Mouse (Mus musculus) G1E (cell line): ENCODE measurements around the gene Ugt1a1. TPM values are rescaled to one million over a fixed set of nuclear protein-coding genes. Genes with fewer than 3 reads are reported as not detected.

Experiments
- ATAC-seq: 2 replicates; pipeline ENCODE4 v1.8.0; 2016; ENCODE audit warnings: mild to moderate bottlenecking; ENCODE audit not compliant: insufficient number of reproducible peaks, poor library complexity, low FRiP score, severe bottlenecking; ENCODE audit errors: extremely low read depth
- DNase-seq: peaks from one replicate; pipeline ENCODE4 v3.0.0; 2012; ENCODE audit warnings: low spot score
- H3K27me3 ChIP-seq: 2 replicates; pipeline ENCODE4 v1.6.1; 2012; ENCODE audit warnings: mild to moderate bottlenecking, low read length, inconsistent platforms; ENCODE audit not compliant: insufficient read depth
- H3K36me3 ChIP-seq: replicated peaks from 2 replicates; pipeline ENCODE3; 2012; ENCODE audit warnings: mild to moderate bottlenecking, inconsistent platforms
- H3K4me1 ChIP-seq: 2 replicates; pipeline ENCODE4 v1.6.1; 2012; ENCODE audit warnings: low read depth, low read length, inconsistent platforms, mixed read lengths; ENCODE audit not compliant: insufficient read depth
- H3K4me3 ChIP-seq: 2 replicates; pipeline ENCODE4 v1.5.1; 2012; ENCODE audit warnings: low read depth, mild to moderate bottlenecking, inconsistent platforms, low read length, moderate library complexity, mixed read lengths
- H3K9me3 ChIP-seq: replicated peaks from 2 replicates; pipeline ENCODE4 v1.6.1; 2012; ENCODE audit warnings: inconsistent platforms
- CTCF ChIP-seq: IDR thresholded peaks from 2 replicates; pipeline ENCODE4 v1.5.1; 2012; ENCODE audit warnings: low read depth, low read length, inconsistent platforms, mixed read lengths
- GATA2 ChIP-seq: IDR thresholded peaks from 2 replicates; pipeline ENCODE4 v1.6.1; 2012; ENCODE audit warnings: low read depth, low read length, inconsistent platforms, borderline replicate concordance
- POLR2AphosphoS5 ChIP-seq: IDR thresholded peaks from 2 replicates; pipeline ENCODE4 v1.6.1; 2012; ENCODE audit warnings: low read depth, low read length, inconsistent platforms; ENCODE audit not compliant: insufficient replicate concordance
- TAL1 ChIP-seq: conservative IDR thresholded peaks from 2 replicates; pipeline ENCODE4 v1.6.1; 2012; ENCODE audit warnings: low read depth, low read length, inconsistent platforms, mixed read lengths
- polyA plus RNA-seq: library from polyadenylated mRNA; stranded (reverse); fragments of >175 nt; gene quantifications from 2 replicates; pipeline ENCODE4 v1.2.3, GENCODE M21; 2012
- total RNA-seq, 2 experiments: library from RNA; stranded (forward) in 1 of 2; stranded (reverse) in 1 of 2; fragments of 200-1000 nt in 1 of 2; fragments of >200 nt in 1 of 2; fragmentation: Nextera tagmentation in 1 of 2; gene quantifications; 2 replicates each; pipeline ENCODE4 v1.2.3; 2014 to 2017

Gene Ugt1a1
- total and polyA plus RNA-seq, 3 experiments = 0.22 TPM; not detected in 2

DNA sequence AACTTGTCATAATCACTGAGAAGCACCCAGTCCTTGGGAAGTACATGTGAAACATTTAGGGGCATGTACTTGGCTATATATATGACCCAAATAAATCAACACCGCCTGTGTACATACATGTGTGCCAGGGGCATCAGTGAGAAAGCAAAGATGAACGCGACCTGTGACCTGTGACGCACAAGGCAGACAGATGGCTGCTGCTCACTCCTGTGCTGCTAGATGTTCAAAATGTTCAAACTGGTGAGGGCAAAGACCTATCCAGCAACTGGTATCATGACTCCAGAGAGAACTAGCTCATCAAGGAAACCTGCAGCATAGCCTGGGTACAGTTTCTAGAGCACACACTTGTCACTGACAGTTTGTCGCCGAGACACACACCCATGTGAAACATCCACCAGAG, 55.7 kb downstream of the Ugt1a1 start:
- TF ChIP-seq CTCF = no peak
- peak; percentile 29 for TF ChIP-seq POLR2AphosphoS5
- no peak for TF ChIP-seq TAL1
- no peak for TF ChIP-seq GATA2
- H3K27me3 ChIP-seq = no peaks in the 10 kb centered on the region
- no peak overlapping the region for H3K4me3 ChIP-seq
- no peaks in the 10 kb centered on the region; the same call in 1 of the 2 replicates for H3K9me3 ChIP-seq
- DNase-seq (no peak), ATAC-seq (no peak)
- H3K4me1 ChIP-seq = peaks cover 17% of the 10 kb centered on the region; the same call in 1 of the 2 replicates
- peaks cover 97% of the 10 kb centered on the region for H3K36me3 ChIP-seq

DNA sequence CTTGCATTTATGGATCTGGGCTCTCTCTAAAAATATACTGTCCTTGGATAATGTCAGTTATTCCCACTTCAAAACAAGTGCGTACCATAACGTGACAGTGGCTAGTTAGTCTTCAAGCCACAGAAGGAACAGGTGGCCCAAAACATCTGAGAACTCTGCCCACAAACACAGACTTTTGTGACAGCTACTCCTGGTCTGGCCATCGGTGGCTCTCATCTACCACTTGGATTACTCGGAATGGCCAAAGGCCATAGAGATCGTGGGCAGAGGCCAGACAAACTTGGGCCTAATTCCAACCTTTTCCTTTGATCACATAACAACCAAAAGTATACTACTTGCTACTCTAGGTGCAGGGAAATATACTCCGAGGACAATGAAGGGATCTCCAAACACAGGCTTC, 56.3 kb downstream of the Ugt1a1 start:
- Histone ChIP-seq H3K4me3 (no peak overlapping the region), H3K9me3 (no peaks in the 10 kb centered on the region; the same call in 1 of the 2 replicates), H3K36me3 (peaks cover 97% of the 10 kb centered on the region), H3K27me3 (no peaks in the 10 kb centered on the region), H3K4me1 (peaks cover 12% of the 10 kb centered on the region; the same call in 1 of the 2 replicates)
- DNase-seq (no peak), ATAC-seq (no peak)
- no peak; the same call in 1 of the 2 replicates for TF ChIP-seq POLR2AphosphoS5
- TF ChIP-seq CTCF = no peak

Other genes with a start within 250 kb of the Ugt1a1 start
- 104 and 109 TPM in 2 replicates for gene Usp40, start 203.4 kb upstream of the Ugt1a1 start, total RNA-seq (2014; fragmentation: Nextera tagmentation)
- gene Usp40, start 203.4 kb upstream of the Ugt1a1 start, total RNA-seq (2017) = 43.5 and 43.7 TPM in 2 replicates
- gene Usp40, start 203.4 kb upstream of the Ugt1a1 start, polyA plus RNA-seq = 2.4 and 4.2 TPM in 2 replicates
- gene Ugt1a10, start 156.6 kb upstream of the Ugt1a1 start, total RNA-seq (2014; fragmentation: Nextera tagmentation) = not detected in 2 replicates
- 0.05 TPM in 1 of 2 replicates, not detected in the other for gene Ugt1a10, start 156.6 kb upstream of the Ugt1a1 start, total RNA-seq (2017)
- not detected in 2 replicates for gene Ugt1a10, start 156.6 kb upstream of the Ugt1a1 start, polyA plus RNA-seq
- not detected in 2 replicates for gene Ugt1a9, start 141.2 kb upstream of the Ugt1a1 start, total RNA-seq (2014; fragmentation: Nextera tagmentation)
- 0.17 and 0.27 TPM in 2 replicates for gene Ugt1a9, start 141.2 kb upstream of the Ugt1a1 start, total RNA-seq (2017)
- not detected in 2 replicates for gene Ugt1a9, start 141.2 kb upstream of the Ugt1a1 start, polyA plus RNA-seq
- not detected in 2 replicates for gene Ugt1a8, start 124.1 kb upstream of the Ugt1a1 start, total RNA-seq (2014; fragmentation: Nextera tagmentation)
- 0.17 TPM in 1 of 2 replicates, not detected in the other for gene Ugt1a8, start 124.1 kb upstream of the Ugt1a1 start, total RNA-seq (2017)
- not detected in 2 replicates for gene Ugt1a8, start 124.1 kb upstream of the Ugt1a1 start, polyA plus RNA-seq
- 0.30 and 0.63 TPM in 2 replicates for gene Ugt1a7c, start 116.9 kb upstream of the Ugt1a1 start, total RNA-seq (2014; fragmentation: Nextera tagmentation)
- 3.9 and 4.5 TPM in 2 replicates for gene Ugt1a7c, start 116.9 kb upstream of the Ugt1a1 start, total RNA-seq (2017)
- 0.08 and 0.18 TPM in 2 replicates for gene Ugt1a7c, start 116.9 kb upstream of the Ugt1a1 start, polyA plus RNA-seq
- not detected in 2 replicates for gene Ugt1a6b, start 108.7 kb upstream of the Ugt1a1 start, total RNA-seq (2014; fragmentation: Nextera tagmentation)
- gene Ugt1a6b, start 108.7 kb upstream of the Ugt1a1 start, total RNA-seq (2017) = 0.27 and 0.41 TPM in 2 replicates
- not detected in 2 replicates for gene Ugt1a6b, start 108.7 kb upstream of the Ugt1a1 start, polyA plus RNA-seq
- gene Ugt1a6a, start 77.2 kb upstream of the Ugt1a1 start, total RNA-seq (2014; fragmentation: Nextera tagmentation) = 0.60 TPM in 1 of 2 replicates, not detected in the other
- 0.23 and 0.98 TPM in 2 replicates for gene Ugt1a6a, start 77.2 kb upstream of the Ugt1a1 start, total RNA-seq (2017)
- gene Ugt1a6a, start 77.2 kb upstream of the Ugt1a1 start, polyA plus RNA-seq = not detected in 2 replicates
- gene Ugt1a5, start 45.9 kb upstream of the Ugt1a1 start, total RNA-seq (2014; fragmentation: Nextera tagmentation) = not detected in 2 replicates
- gene Ugt1a5, start 45.9 kb upstream of the Ugt1a1 start, total RNA-seq (2017) = 0.05 TPM in 1 of 2 replicates, not detected in the other
- not detected in 2 replicates for gene Ugt1a5, start 45.9 kb upstream of the Ugt1a1 start, polyA plus RNA-seq
- gene Ugt1a2, start 11.4 kb upstream of the Ugt1a1 start, total RNA-seq (2014; fragmentation: Nextera tagmentation) = not detected in 2 replicates
- 0.05 TPM in 1 of 2 replicates, not detected in the other for gene Ugt1a2, start 11.4 kb upstream of the Ugt1a1 start, total RNA-seq (2017)
- not detected in 2 replicates for gene Ugt1a2, start 11.4 kb upstream of the Ugt1a1 start, polyA plus RNA-seq
- gene Dnajb3, start 6.2 kb upstream of the Ugt1a1 start, total RNA-seq (2014; fragmentation: Nextera tagmentation) = not detected in 2 replicates
- gene Dnajb3, start 6.2 kb upstream of the Ugt1a1 start, total RNA-seq (2017) = 0.16 TPM in 1 of 2 replicates, not detected in the other
- gene Dnajb3, start 6.2 kb upstream of the Ugt1a1 start, polyA plus RNA-seq = not detected in 2 replicates
- not detected in 2 replicates for gene Mroh2a, start 15.0 kb downstream of the Ugt1a1 start, total RNA-seq (2014; fragmentation: Nextera tagmentation)
- 0.23 and 0.49 TPM in 2 replicates for gene Mroh2a, start 15.0 kb downstream of the Ugt1a1 start, total RNA-seq (2017)
- gene Mroh2a, start 15.0 kb downstream of the Ugt1a1 start, polyA plus RNA-seq = not detected in 2 replicates
- gene Hjurp, start 65.7 kb downstream of the Ugt1a1 start, total RNA-seq (2014; fragmentation: Nextera tagmentation) = 230 and 327 TPM in 2 replicates
- gene Hjurp, start 65.7 kb downstream of the Ugt1a1 start, total RNA-seq (2017) = 187 and 221 TPM in 2 replicates
- 42.0 and 52.9 TPM in 2 replicates for gene Hjurp, start 65.7 kb downstream of the Ugt1a1 start, polyA plus RNA-seq
- gene Trpm8, start 65.7 kb downstream of the Ugt1a1 start, total RNA-seq (2014; fragmentation: Nextera tagmentation) = not detected in 2 replicates
- under 0.01 TPM in 1 of 2 replicates, not detected in the other for gene Trpm8, start 65.7 kb downstream of the Ugt1a1 start, total RNA-seq (2017)
- gene Trpm8, start 65.7 kb downstream of the Ugt1a1 start, polyA plus RNA-seq = not detected in 2 replicates
- not detected in 2 replicates for gene Spp2, start 195.0 kb downstream of the Ugt1a1 start, total RNA-seq (2014; fragmentation: Nextera tagmentation)
- gene Spp2, start 195.0 kb downstream of the Ugt1a1 start, total RNA-seq (2017) = not detected in 2 replicates
- not detected in 2 replicates for gene Spp2, start 195.0 kb downstream of the Ugt1a1 start, polyA plus RNA-seq